ENCODE assay signal across 18 mouse cellular contexts in the genomic region with DNA sequence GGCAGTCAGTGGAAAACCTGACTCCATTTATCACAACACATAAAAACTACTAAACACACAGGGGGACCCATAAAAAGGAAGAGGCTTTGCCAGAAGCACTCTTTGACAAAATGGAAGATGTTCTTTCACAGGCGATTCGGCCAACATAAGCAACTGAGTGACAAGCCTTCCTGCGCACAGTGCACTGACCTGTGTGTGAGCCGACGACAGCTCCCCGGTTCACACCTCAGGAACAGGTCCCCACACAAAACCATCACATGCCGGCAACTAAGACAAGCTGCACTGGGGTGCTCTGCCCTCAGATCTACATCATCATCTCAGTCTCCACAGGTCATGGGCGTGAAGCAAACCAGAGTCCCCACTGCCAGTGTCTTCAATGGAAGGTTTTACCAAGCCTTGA.
DNase-seq lines count a peak whose midpoint lies in the region; ATAC-seq lines count a peak whose summit lies in the region.
"Had no signal": no experiment of that assay in that cellular context is flagged by ENCODE, and none has a peak within 500 bp of the region (broad histone marks: within the 10 kb centered on the region; RNA-seq: fewer than 3 reads in every experiment).

No protein-coding gene starts in this region.

- DNase-seq in limb, embryonic 10.5 days (ENCODE audit: low spot score), result no peak
- DNase-seq in neural tube, embryonic 10.5 days (ENCODE audit: extremely low spot score, low spot score), result no peak
- DNase-seq in cerebellum, postnatal 10 days, result no peak
- DNase-seq: adrenal gland, adult 2 months; adrenal gland, postnatal 10 days; adrenal gland, postnatal 25 days; cerebellum, adult 11 months; cerebellum, adult 18-20 months; cerebellum, adult 8-10 months; cerebellum, adult 9-11 months; cerebellum, postnatal 25 days; forebrain, postnatal 0 days had no signal

- H3K27me3 ChIP-seq in limb, embryonic 13.5 days, result no peaks in the 10 kb centered on the region
- no peaks in the 10 kb centered on the region for H3K27me3 ChIP-seq in limb, embryonic 10.5 days (ENCODE audit: low read depth, poor library complexity, severe bottlenecking)
- H3K27me3 ChIP-seq in neural tube, embryonic 14.5 days (ENCODE audit: control insufficient read depth, insufficient read depth, low read length), result no peaks in the 10 kb centered on the region
- H3K27me3 ChIP-seq: embryonic facial prominence, embryonic 12.5 days; forebrain, embryonic 13.5 days; forebrain, embryonic 15.5 days had no signal

- ATAC-seq in limb, embryonic 13.5 days (ENCODE audit: low FRiP score, low read depth), result 0 out of 2 replicates have a peak, but pooled peaks have one; percentile 24
- ATAC-seq in neural tube, embryonic 14.5 days (ENCODE audit: low read depth), result peak; percentile 6; the same call in 1 of the 2 replicates
- ATAC-seq: forebrain, embryonic 13.5 days; forebrain, embryonic 15.5 days; forebrain, postnatal 0 days had no signal

- H3K4me2 ChIP-seq in limb, embryonic 13.5 days (replicated peaks), result no peak overlapping the region
- no peak overlapping the region for H3K4me2 ChIP-seq in neural tube, embryonic 14.5 days (ENCODE audit: low read depth, low read length)
- H3K4me2 ChIP-seq: embryonic facial prominence, embryonic 12.5 days; forebrain, embryonic 13.5 days; forebrain, embryonic 15.5 days had no signal

- 66% methylated on average over 8 of the region's 8 CpGs for WGBS in limb, embryonic 13.5 days
- WGBS in limb, embryonic 10.5 days, result 87% methylated on average over 8 of the region's 8 CpGs
- WGBS in neural tube, embryonic 14.5 days, result 80% methylated on average over 8 of the region's 8 CpGs

- no peak overlapping the region for H3K27ac ChIP-seq in limb, embryonic 13.5 days
- H3K27ac ChIP-seq in limb, embryonic 10.5 days, result no peak overlapping the region
- no peak overlapping the region for H3K27ac ChIP-seq in neural tube, embryonic 14.5 days (ENCODE audit: low read depth, low read length)
- H3K27ac ChIP-seq: embryonic facial prominence, embryonic 10.5 days; embryonic facial prominence, embryonic 12.5 days; forebrain, embryonic 13.5 days; forebrain, embryonic 15.5 days had no signal

- no peak overlapping the region for H3K9ac ChIP-seq in limb, embryonic 13.5 days
- H3K9ac ChIP-seq in neural tube, embryonic 14.5 days (replicated peaks; ENCODE audit: low read depth, low read length), result no peak overlapping the region
- H3K9ac ChIP-seq: embryonic facial prominence, embryonic 12.5 days; forebrain, embryonic 13.5 days; forebrain, embryonic 15.5 days; forebrain, postnatal 0 days had no signal

- peaks cover 14% of the 10 kb centered on the region for H3K4me1 ChIP-seq in limb, embryonic 13.5 days
- 0 out of 2 replicates have a peak, but pooled peaks cover 9% of the 10 kb centered on the region for H3K4me1 ChIP-seq in limb, embryonic 10.5 days
- peaks cover 16% of the 10 kb centered on the region; the same call in 1 of the 2 replicates for H3K4me1 ChIP-seq in neural tube, embryonic 14.5 days (ENCODE audit: control insufficient read depth, insufficient read depth, low read length)
- H3K4me1 ChIP-seq: embryonic facial prominence, embryonic 12.5 days; forebrain, embryonic 13.5 days; forebrain, embryonic 15.5 days had no signal

- H3K4me3 ChIP-seq in limb, embryonic 13.5 days, result no peak overlapping the region
- no peak overlapping the region for H3K4me3 ChIP-seq in limb, embryonic 10.5 days
- H3K4me3 ChIP-seq in neural tube, embryonic 14.5 days (ENCODE audit: low read depth, low read length), result no peak overlapping the region
- H3K4me3 ChIP-seq: embryonic facial prominence, embryonic 10.5 days; embryonic facial prominence, embryonic 12.5 days; forebrain, embryonic 13.5 days; forebrain, embryonic 15.5 days had no signal

- no peaks in the 10 kb centered on the region for H3K9me3 ChIP-seq in limb, embryonic 13.5 days
- H3K9me3 ChIP-seq in limb, embryonic 10.5 days (replicated peaks), result no peaks in the 10 kb centered on the region
- no peaks in the 10 kb centered on the region for H3K9me3 ChIP-seq in neural tube, embryonic 14.5 days (ENCODE audit: control insufficient read depth, low read length)
- H3K9me3 ChIP-seq: embryonic facial prominence, embryonic 10.5 days; embryonic facial prominence, embryonic 12.5 days; forebrain, embryonic 13.5 days; forebrain, embryonic 15.5 days had no signal

- H3K36me3 ChIP-seq in limb, embryonic 13.5 days, result no peaks in the 10 kb centered on the region
- H3K36me3 ChIP-seq in limb, embryonic 10.5 days, result no peaks in the 10 kb centered on the region
- H3K36me3 ChIP-seq in neural tube, embryonic 14.5 days (ENCODE audit: control insufficient read depth, insufficient read depth, low read length), result no peaks in the 10 kb centered on the region
- H3K36me3 ChIP-seq: embryonic facial prominence, embryonic 10.5 days; embryonic facial prominence, embryonic 12.5 days; forebrain, embryonic 15.5 days had no signal
